Mouse (Mus musculus) megakaryocyte, embryonic 14.5 days (primary cell): ENCODE results near the gene Klhl26.

Experiments used
- FLI1 ChIP-seq: IDR thresholded peaks from 2 replicates; pipeline ENCODE4 v1.6.1; 2012; ENCODE audit warnings: low read length, inconsistent platforms, mixed read lengths
- GATA1 ChIP-seq: IDR thresholded peaks from 3 replicates; pipeline ENCODE4 v1.6.1; 2012; ENCODE audit warnings: mixed read lengths, low read length, inconsistent platforms, borderline replicate concordance

DNA sequence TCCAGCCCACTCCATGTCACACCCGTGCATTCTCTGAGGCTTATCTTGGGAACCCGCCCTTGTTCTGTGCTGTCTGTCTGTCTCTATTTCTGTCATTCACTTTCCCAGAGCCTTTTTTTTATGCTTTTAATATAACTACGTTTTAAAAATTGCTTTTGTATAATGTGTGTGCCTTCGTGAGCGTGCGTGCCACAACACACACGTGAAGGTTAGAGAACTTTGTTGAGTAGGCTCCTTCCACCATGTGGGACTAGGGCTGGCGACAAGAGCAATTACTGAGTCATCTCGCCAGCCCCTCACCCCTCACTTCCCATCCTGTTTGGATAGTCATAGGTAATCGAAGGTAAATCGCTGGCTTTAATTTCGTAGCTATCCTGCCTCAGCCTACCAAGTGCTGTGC, 25.8 kb upstream of the Klhl26 start:
- TF ChIP-seq GATA1 (no peak), FLI1 (no peak)
